Mouse (Mus musculus): ENCODE data around the gene Dclk2.
A peak's percentile ranks its signal among the peaks of the same experiment; 100 is the strongest.

Gene Dclk2

DNA sequence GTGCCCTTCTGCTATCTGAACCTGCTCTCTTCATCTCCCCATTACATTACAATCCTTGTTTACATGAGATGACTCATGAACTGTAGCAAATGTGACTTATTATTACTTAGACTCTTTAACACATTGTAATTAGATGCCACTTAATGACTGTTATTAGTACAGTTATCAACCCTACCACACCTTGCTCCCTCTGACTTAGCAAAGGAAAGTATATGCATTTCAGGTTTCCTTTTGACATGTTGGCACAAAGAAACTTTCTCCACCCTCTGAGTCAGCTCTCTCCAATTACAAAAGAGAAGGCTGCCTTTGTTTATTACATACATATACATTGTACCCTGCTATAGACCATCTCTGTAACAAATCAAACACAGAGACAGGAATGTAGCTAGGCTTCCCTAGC is 33.1 kb downstream of the Dclk2 start:
- no peak for DNase-seq

- no peak for DNase-seq
Measured at GRCm38 (mm10) chr3:86885180-86885579, 35.5 kb downstream of the Dclk2 start.

- no peak for DNase-seq
Measured at GRCm38 (mm10) chr3:86884481-86884880, 36.2 kb downstream of the Dclk2 start.

DNA sequence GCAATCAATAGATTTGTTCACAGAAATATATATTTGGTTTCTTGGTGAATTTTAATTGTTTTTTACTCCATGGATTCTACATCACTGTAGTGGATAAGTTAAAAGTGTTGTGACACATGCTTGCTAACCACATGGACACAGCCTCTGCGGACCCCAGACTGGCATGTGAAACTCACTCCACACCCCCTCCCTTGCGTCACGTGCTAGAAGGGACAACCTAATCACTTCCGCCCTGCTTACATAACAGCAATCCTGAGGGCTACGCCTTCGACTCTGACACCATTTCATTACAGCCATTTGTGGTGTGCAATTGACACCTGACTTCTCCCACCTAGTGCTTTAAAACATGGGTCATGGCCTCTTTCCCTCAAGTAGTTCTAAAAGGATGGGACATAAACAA is 36.7 kb downstream of the Dclk2 start:
- DNase-seq: no peak

GRCm38 (mm10) chr3:86875912-86876311 is 44.7 kb downstream of the Dclk2 start:
- no peak for DNase-seq

GRCm38 (mm10) chr3:86873092-86873600 is 47.5 kb downstream of the Dclk2 start:
- no peak for DNase-seq

DNA sequence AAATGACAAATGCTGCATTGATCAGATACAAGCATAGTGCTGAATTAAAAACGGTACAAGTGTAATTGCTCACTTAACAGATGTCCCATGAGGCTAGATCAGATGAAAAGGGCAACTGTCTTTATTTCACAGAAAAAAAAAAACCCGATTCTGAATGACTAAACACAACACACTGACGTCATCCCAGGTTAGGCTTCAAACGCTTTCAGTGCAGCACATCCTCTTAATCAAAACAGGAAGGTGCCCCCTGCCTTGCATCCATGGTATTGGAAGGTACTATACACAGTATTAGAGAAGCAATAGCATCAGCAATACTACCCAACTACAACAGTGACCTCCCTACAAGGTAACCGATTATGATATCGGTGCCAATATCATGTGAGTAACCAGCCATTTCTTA is 49.7 kb downstream of the Dclk2 start:
- no peak for DNase-seq

DNA sequence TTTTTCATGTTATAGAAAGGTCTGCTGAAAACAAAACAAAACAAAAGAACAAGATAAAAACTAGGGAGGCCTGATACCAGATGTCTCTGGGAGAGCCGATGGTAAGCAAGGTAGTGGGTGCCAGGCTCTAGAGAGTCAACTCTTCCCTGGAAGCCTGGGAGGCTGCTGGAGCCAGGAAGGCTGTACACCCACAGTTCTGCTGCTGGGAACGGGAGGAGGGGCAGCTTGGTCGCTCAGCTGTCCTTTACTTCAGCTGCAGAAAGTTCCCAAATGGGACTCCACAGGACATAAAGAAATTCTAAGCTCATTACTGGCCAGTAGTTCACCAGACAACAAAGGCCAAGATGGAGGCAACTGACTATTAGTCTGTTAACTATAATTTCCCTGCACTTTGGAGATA is 50.2 kb downstream of the Dclk2 start:
- DNase-seq: no peak

- DNase-seq: no peak
Measured at GRCm38 (mm10) chr3:86868721-86869120, 51.9 kb downstream of the Dclk2 start.

- no peak for DNase-seq
Measured at GRCm38 (mm10) chr3:86863327-86864008, 57.2 kb downstream of the Dclk2 start.

DNA sequence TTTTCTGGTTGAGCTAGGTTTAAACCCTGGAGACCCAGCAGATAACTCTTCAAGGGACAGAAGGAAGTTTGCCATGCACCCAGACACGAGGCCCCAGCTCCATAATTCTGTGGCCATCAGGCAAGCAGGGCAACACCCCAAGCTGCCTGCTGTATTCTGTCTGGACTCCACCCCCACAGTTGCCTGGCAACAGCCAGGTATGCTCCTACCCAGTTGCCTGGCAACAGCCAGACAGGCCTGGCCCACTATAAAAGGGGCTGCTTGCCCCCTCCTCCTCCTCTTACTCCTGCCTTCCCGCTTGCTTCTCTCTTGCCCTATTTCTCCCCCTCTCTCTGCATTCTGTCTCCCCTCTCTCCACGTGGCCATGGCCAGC is 57.7 kb downstream of the Dclk2 start:
- peak; percentile 4 to 57 for DNase-seq

- DNase-seq: no peak
Measured at GRCm38 (mm10) chr3:86862245-86862938, 58.3 kb downstream of the Dclk2 start.

DNA sequence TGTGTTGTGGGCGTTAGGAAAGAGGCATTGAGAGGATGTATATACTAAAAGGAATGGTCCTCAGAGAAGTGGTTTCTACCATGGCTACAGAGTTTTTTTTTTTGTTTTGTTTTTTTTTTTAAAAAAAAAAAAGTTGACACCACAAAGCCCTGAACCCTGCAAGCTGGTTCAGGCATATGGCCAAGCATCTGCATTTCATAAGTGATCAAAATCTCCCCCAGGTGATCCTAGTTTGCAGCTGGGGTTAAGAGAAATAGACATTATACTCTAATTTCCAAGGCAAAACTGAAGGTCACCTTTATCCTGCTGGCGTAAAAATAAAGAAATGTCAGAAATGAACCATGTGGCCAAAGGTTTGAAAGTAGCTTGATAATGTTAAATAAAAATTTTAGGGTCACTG is 60.9 kb downstream of the Dclk2 start:
- no peak for DNase-seq

DNA sequence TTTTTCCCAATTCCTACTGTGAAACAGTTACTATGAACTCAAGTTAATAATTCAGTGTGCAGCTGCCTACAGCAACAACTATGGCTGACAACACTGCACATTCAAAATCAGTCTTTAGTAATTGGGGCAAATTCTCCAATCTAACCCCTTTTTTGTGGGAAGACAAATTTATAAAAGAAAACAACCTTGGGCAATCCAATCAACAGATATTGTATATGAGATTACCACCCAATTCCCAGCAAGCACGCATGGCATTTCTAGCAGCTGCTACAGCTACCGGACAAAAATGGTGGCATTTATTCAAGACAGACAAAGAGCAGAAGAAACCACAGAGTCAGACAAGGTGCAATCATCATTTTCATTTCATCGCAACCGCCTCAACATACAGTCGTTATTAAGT is 62.0 kb downstream of the Dclk2 start:
- DNase-seq: no peak

GRCm38 (mm10) chr3:86857833-86858398 is 62.7 kb downstream of the Dclk2 start:
- no peak for DNase-seq

DNA sequence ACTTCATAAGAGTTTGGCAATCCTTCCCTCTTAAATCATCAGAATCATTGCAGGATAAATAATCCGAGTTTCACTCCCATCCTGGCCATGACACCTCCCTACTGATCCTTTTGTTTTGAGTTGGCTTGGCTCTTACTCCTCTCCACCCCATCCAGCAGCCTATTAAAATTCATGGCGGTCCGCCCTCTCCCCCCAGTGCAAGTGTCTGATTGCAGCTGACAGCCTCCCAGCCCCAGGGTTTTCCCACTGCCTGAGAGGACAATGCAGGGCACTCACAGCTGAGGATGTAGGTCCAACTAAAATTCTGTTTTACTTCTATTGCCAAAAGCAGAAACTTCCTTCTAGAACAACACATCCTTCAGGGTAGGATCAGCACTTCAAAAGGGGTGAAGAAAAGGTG is 67.8 kb downstream of the Dclk2 start:
- no peak for DNase-seq

GRCm38 (mm10) chr3:86851131-86851530 is 69.5 kb downstream of the Dclk2 start:
- no peak for DNase-seq

DNA sequence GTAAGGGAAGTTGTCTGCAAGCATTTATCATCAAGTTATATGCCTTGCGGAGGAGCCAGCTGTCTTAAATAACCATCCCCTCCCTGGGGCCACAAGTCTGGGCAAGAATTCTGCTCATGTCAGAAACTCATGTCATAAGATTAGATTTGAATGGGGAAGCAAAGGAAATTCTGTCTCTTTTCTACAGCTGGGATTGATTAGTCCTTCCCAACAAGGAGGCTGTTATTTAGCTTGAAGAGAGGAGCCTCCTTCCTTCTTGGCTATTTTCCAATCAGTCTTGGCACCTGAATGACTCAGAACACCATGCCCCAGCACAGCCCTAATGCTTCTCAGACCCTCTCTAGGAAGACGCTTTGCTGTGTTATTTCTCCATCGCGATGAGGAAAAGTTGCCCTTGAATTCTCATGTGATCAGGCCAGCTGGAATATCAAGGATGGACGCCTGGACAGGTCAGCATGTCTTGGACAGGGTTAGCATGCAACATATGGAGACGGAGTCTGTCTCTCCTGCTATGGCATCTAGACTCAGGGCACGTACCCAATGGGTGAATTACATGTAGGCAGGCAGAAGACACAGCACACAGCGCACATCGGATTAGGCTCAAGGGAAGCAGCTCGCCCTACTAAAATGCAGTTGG is 70.1 kb downstream of the Dclk2 start:
- DNase-seq: no peak

DNA sequence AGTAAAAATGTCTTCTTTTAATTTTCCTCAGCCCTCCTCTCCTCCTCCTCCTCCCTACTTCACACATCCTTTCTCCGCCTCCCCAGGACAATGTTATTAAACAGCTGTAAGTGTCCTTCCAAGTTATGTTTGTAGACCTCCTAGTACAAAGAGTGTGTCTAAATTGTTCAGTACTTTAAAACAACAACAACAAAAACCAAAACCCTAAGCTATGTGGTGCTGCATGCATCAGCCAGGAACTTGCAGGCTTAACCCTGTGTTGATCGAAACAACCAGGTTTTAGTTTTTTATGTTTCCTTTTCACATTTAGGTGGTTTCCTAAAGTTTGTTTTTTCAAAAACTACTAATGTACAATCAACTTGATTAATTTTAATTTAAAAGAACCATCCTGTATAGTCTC is 71.3 kb downstream of the Dclk2 start:
- no peak for DNase-seq

DNA sequence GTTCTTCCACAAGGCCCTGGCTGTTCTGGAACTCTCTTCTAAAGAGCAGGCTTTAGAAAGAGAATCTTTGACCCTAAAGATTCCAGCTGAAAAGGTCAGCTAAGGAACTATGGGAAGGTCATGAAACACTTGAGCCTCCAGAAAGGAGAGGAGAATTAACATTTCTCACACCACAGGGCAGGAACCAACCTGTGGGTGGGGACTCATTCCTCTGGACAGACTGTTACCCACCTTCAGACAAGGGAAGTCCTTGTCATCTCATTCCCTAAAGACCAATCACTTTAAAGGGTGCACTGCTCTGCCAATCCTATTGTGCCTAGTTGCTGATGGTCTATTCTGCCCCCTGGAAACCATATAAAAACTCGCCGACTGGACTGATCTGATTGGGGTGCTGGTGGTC is 73.1 kb downstream of the Dclk2 start:
- no peak for DNase-seq

GRCm38 (mm10) chr3:86846036-86846435 is 74.6 kb downstream of the Dclk2 start:
- no peak for DNase-seq

DNA sequence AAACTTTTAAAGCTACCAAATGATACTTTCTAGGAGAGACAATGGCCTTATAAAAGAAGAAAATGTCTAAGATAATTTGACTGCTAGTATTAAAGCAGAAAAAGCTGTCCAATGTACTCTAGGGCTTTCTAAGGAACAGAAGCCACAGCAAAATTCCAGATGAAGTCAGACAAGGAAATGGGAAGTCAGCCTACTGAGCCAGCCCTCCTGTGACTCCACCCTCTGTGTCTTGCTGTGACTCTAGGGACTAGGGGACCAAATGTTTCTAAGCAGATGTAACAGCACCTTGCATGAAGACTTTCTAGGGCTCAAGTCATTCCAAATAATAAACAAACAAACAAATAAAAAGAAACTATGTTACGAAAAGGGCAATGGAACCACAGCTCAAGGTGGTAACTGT is 75.1 kb downstream of the Dclk2 start:
- DNase-seq: no peak

GRCm38 (mm10) chr3:86844804-86845481 is 75.7 kb downstream of the Dclk2 start:
- DNase-seq: no peak

Data from kidney, postnatal 25 days (tissue).